Mouse (Mus musculus): ENCODE measurements around the gene Sh3tc1.
A peak's percentile ranks its signal among the peaks of the same experiment; 100 is the strongest.

Gene Sh3tc1

GRCm38 (mm10) chr5:35739536-35740278 lies at the start of gene Sh3tc1:
TSS of gene Sh3tc1 (minus strand) at chr5:35739987.
- no peak for DNase-seq

GRCm38 (mm10) chr5:35788719-35789118 lies 48.9 kb upstream of the Sh3tc1 start:
- no peak for DNase-seq

GRCm38 (mm10) chr5:35787847-35788246 lies 48.1 kb upstream of the Sh3tc1 start:
- no peak for DNase-seq

- DNase-seq = no peak
These were observed 46.1 kb upstream of the Sh3tc1 start for GRCm38 (mm10) chr5:35785853-35786252.

GRCm38 (mm10) chr5:35782648-35783180 lies 42.9 kb upstream of the Sh3tc1 start:
- no peak for DNase-seq

GRCm38 (mm10) chr5:35781116-35781515 lies 41.3 kb upstream of the Sh3tc1 start:
- no peak for DNase-seq

GRCm38 (mm10) chr5:35774137-35774424 lies 34.3 kb upstream of the Sh3tc1 start:
- DNase-seq = no peak

GRCm38 (mm10) chr5:35773274-35774136 lies 33.7 kb upstream of the Sh3tc1 start:
- DNase-seq = peak; percentile 63 to 74

- DNase-seq = peak; percentile 49 to 57
These were observed 31.3 kb upstream of the Sh3tc1 start for GRCm38 (mm10) chr5:35770891-35771663.

GRCm38 (mm10) chr5:35770246-35770645 lies 30.5 kb upstream of the Sh3tc1 start:
- no peak for DNase-seq

- no peak for DNase-seq
These were observed 29.2 kb upstream of the Sh3tc1 start for GRCm38 (mm10) chr5:35768997-35769396.

- DNase-seq = no peak
These were observed 28.7 kb upstream of the Sh3tc1 start for GRCm38 (mm10) chr5:35768525-35768924.

GRCm38 (mm10) chr5:35765909-35766308 lies 26.1 kb upstream of the Sh3tc1 start:
- DNase-seq = no peak

- DNase-seq = no peak
These were observed 23.1 kb upstream of the Sh3tc1 start for GRCm38 (mm10) chr5:35762850-35763249.

- DNase-seq = peak; percentile 76 to 79
These were observed 22.6 kb upstream of the Sh3tc1 start for GRCm38 (mm10) chr5:35762388-35762787.

- no peak for DNase-seq
These were observed 21.5 kb upstream of the Sh3tc1 start for GRCm38 (mm10) chr5:35761323-35761722.

- peak in 1 of 2 experiments; percentile 58 for DNase-seq
These were observed 18.6 kb upstream of the Sh3tc1 start for GRCm38 (mm10) chr5:35758081-35759053.

GRCm38 (mm10) chr5:35757639-35758001 lies 17.8 kb upstream of the Sh3tc1 start, which contains the start of gene Ablim2:
TSS of gene Ablim2 (plus strand) at chr5:35757880.
- DNase-seq = peak; percentile 96 to 97

GRCm38 (mm10) chr5:35756997-35757638 lies 17.3 kb upstream of the Sh3tc1 start:
- DNase-seq = peak; percentile 54 to 69

- DNase-seq = no peak
These were observed 16.2 kb upstream of the Sh3tc1 start for GRCm38 (mm10) chr5:35756020-35756419.

- peak; percentile 80 to 85 for DNase-seq
These were observed 15.4 kb upstream of the Sh3tc1 start for GRCm38 (mm10) chr5:35755131-35755733.

Measured in cerebellum, postnatal 10 days (tissue).